Mouse (Mus musculus) testis, adult 2 months (tissue): Measurements from ENCODE around the gene Armc9.

Experiments
- CTCF ChIP-seq: fragments of 200-500 bp; IDR thresholded peaks from 2 replicates; pipeline ENCODE4 v1.5.1; 2012; ENCODE audit warnings: low read depth, mild to moderate bottlenecking, inconsistent platforms, low read length, moderate library complexity; ENCODE audit not compliant: control insufficient read depth, insufficient read depth, insufficient replicate concordance
- POLR2A ChIP-seq: fragments of 200-500 bp; IDR thresholded peaks from 2 replicates; pipeline ENCODE4 v1.6.1; 2012; ENCODE audit warnings: low read depth, mild to moderate bottlenecking, inconsistent platforms, low read length, moderate library complexity; ENCODE audit not compliant: control insufficient read depth

GRCm38 (mm10) chr1:86210676-86211075 is 56.1 kb downstream of the Armc9 start:
- TF ChIP-seq POLR2A (no peak), CTCF (no peak)
